Mouse (Mus musculus) olfactory bulb, adult 2 months (tissue): Measurements from ENCODE around the gene Pacs2. TPM values are rescaled to one million over a fixed set of nuclear protein-coding genes. Genes with fewer than 3 reads are reported as not detected.
A peak's percentile ranks its signal among the peaks of the same experiment; 100 is the strongest.

ENCODE experiments used
- H3K27ac ChIP-seq: fragments of 200-500 bp; 2 replicates; pipeline ENCODE4 v1.5.1; 2012; ENCODE audit warnings: low read depth, low read length; ENCODE audit not compliant: insufficient read depth
- H3K4me1 ChIP-seq: fragments of 200-500 bp; 2 replicates; pipeline ENCODE4 v1.6.1; 2012; ENCODE audit warnings: low read length; ENCODE audit not compliant: control insufficient read depth, insufficient read depth
- H3K4me3 ChIP-seq: fragments of 200-500 bp; 2 replicates; pipeline ENCODE4 v1.5.1; 2012; ENCODE audit warnings: mild to moderate bottlenecking, low read depth, low read length, moderate library complexity; ENCODE audit not compliant: insufficient read depth
- CTCF ChIP-seq: fragments of 200-500 bp; IDR thresholded peaks from 2 replicates; pipeline ENCODE4 v1.5.1; 2012; ENCODE audit warnings: low read depth, mild to moderate bottlenecking, low read length, moderate library complexity; ENCODE audit not compliant: insufficient read depth
- POLR2A ChIP-seq: fragments of 200-500 bp; IDR thresholded peaks from 2 replicates; pipeline ENCODE4 v1.6.1; 2012; ENCODE audit warnings: mild to moderate bottlenecking, low read depth, low read length, moderate library complexity; ENCODE audit not compliant: insufficient read depth
- WGBS: fragments of 180-500 bp; shearing (Covaris S2); methylation state at CpG from one replicate; pipeline ENCODE4 v1.1.7; 2018; 5-methylcytosine and 5-hydroxymethylcytosine counted together
- polyA plus RNA-seq: library from polyadenylated mRNA; stranded (reverse); fragments of >200 nt; gene quantifications from 2 replicates; pipeline ENCODE4 v1.2.4, GENCODE M21; 2012; ENCODE audit warnings: low replicate concordance; ENCODE audit not compliant: missing spikeins, insufficient read depth, insufficient read length

Gene Pacs2
- polyA plus RNA-seq, 1 experiment, result not detected

DNA sequence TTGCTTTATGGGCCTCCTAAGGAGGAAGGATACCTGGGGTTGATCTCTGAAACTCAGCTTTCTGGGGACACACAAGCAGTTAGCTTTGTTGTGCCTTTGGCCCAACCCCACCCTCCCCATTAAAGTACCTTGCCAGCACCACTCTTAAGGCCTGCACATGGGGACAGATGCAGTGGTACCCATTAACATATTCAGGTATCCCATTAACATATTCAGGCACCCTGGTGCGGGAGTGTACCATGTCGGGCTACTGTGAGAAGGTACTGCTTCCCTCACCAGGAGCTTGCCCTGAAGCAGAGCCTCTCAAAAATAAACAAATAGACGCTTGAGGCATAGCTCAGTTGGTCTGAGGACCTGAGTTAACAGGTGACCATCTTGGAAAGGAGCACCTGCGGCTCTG lies 73.7 kb downstream of the Pacs2 start:
- no peak overlapping the region for H3K4me3 ChIP-seq
- no peaks in the 10 kb centered on the region for H3K4me1 ChIP-seq
- WGBS, result 68% methylated on average over 4 of the region's 4 CpGs
- TF ChIP-seq POLR2A (no peak), CTCF (no peak)
- no peak overlapping the region for H3K27ac ChIP-seq

DNA sequence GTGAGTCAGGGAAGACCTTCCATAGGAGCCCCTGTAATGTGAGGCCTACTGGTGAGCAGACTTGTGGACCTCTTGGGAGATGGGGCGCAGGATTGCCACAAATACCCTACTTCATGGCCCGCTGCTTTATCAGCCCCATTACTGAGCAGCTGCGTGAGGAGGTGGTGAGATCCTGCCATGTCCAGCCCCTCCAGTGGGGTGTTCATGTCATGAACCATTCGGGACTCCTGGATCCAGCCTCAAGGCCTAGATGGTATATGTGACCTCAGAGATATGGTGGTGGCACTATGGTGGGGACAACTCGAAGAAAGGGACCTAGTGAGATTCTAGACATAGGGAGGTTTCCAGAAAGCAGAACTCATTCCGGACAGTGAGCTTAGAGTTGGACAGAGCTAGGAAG lies 74.8 kb downstream of the Pacs2 start:
- WGBS, result 94% methylated on average over 6 of the region's 6 CpGs
- Histone ChIP-seq H3K4me3 (no peak overlapping the region), H3K27ac (no peak overlapping the region), H3K4me1 (no peaks in the 10 kb centered on the region)
- TF ChIP-seq POLR2A (no peak), CTCF (no peak)

DNA sequence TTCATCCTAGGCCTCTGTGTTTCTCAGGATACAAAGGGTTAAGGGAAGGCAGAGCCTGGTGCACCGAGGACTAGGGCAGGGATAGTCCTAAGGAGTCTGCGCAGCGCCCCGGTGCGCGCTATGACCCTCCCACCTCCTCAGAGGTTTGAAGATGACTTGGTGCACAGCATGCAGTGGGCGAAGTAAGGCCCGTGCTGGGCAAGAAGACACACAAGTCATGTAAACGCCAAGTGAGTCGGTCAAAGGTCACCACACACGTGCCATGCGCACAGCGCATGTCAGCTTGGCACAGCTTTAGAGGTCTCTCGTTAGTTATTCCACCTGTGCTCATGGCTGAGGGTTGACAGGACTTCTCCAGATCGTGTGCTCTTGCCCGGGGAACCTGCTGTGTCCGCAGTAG lies 75.7 kb downstream of the Pacs2 start:
- TF ChIP-seq POLR2A (no peak), CTCF (no peak)

DNA sequence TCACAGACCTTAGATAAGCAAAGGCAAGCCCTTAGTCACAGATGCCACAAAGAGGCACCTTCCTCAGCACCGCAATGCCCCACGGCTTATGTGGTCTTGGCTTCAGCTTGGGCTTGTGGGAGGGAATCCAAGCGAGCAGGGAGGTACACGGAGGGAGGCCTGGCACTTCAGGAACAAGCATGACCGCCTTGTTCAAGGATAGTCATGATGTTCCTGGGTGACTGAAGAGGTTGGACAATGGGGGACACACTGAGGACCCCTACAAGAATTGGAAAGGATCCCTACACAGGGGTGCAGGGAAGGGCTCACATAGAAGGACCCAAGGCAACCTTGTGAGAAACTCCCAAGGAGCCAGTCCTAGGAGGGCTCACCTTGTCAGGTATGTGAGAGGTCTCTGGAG lies 82.7 kb downstream of the Pacs2 start:
- WGBS, result 70% methylated on average over 5 of the region's 5 CpGs
- no peak overlapping the region for H3K27ac ChIP-seq

More for the DNA sequence above, 75.7 kb downstream of the Pacs2 start:
- no peak overlapping the region for H3K4me3 ChIP-seq
- no peaks in the 10 kb centered on the region for H3K4me1 ChIP-seq
- H3K27ac ChIP-seq, result no peak overlapping the region
- 88% methylated on average over 17 of the region's 17 CpGs for WGBS

DNA sequence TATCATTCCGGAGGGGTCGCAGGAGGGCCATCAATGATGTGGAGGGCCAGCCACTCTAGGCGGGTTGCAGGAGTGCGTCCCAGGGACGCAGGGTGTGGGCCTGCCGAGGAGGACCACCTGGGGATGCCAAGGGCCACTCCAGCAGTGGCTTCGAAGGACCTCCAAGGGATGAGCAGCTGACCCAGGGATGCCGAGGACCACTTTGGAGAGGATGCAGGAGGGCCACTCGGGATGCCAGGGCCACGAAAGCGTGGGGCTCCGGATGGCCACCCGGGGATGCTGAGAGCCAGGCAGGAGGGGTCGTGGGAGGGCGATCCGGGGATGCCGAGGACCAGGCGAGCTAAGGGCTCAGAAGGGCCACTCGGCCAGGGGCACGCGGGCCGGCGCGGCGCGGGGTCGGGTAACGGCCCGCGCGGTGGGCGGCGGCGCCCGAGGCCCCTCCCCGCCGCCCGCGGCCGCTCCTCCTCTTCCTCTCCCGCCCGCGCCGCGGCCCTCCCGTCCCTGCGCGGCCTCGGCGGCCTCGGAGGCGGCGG lies 83.5 kb downstream of the Pacs2 start, which contains the start of gene Mta1:
TSS of gene Mta1 (plus strand) at position 530 of the 533 bp plus-strand sequence.
- Histone ChIP-seq H3K4me3 (peak within 1 kb of the TSS; percentile 84), H3K4me1 (peaks cover 46% of the 10 kb centered on the region), H3K27ac (peak within 1 kb of the TSS; percentile 52)
- TF ChIP-seq CTCF, result no peak
- TF ChIP-seq POLR2A, result peak; percentile 15; the same call in 1 of the 2 replicates
- WGBS, result 3% methylated on average over 38 of the region's 53 CpGs

More for the DNA sequence above, 82.7 kb downstream of the Pacs2 start:
- H3K4me1 ChIP-seq, result peaks cover 40% of the 10 kb centered on the region
- TF ChIP-seq POLR2A, result no peak
- no peak for TF ChIP-seq CTCF
- H3K4me3 ChIP-seq, result no peak overlapping the region

DNA sequence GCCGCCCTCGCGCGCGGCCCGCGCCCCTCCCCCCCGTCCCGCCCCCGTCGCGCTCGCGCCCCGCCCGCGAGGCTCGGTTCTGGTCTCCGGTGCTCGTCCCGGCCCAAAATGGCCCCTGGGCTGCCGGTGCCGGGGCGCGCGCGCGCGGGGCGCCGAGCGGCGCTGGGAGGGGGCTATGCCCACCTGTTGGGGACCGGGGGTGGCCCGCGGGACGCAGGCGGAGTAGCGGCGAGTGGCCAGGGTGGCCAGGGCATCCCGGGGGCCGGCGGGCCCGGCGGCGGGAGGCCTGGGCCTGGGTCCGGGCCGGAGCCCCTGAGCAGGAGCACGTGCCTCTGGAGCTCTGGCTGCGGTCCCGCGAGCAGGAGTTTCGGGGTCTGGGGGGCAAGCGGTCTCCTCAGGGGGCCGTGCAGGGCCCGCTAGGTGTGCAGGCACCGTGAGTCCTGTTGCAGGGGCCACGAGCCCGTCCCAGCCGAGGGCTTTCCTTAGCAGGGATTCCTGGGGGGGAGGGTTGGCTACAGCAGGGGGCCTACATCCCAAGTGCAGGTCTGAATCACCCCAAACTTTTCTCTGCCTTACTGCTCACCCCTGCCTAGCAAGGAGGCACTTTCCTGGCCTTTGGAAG lies 84.3 kb downstream of the Pacs2 start:
- Histone ChIP-seq H3K4me3 (peak overlapping the region; percentile 84), H3K27ac (no peak overlapping the region), H3K4me1 (peaks cover 52% of the 10 kb centered on the region)
- WGBS, result under 1% methylated on average over 30 of the region's 60 CpGs
- no peak for TF ChIP-seq POLR2A

DNA sequence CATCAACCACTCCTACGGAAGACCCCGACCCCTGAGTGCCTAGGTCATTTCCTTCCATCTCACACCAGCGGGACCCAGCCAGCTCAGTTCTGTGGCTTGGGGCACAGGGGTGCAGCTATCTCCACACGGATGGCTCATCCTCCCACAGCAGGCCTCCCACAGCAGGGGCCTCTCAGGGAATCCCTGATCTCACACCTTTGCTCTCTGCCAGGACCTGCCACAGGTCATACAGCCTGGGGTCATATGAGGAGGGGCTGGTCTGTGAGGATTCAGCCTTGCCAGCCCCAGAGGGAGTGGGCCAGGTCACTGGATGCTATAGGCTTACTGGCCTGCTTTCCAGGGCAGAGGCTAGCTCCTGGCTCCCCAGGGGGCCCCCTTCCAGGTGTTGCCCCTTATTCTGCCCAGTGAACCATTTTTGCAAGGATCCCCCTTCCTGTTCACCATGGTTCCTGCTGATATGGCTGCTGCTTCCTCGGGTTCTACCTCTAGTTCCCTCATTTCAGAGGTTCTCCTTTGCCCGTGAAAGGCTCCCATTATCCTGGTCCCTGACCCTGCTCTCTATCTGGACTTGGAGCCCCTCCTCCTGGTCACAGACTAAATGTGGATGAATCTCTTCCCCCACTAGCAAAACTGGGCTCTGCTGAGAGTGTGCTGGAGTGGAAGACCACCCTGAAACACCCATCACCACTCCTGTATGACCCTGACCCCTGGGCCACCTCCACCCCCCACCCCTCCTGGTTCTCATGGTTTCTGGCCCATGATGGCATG lies 85.3 kb downstream of the Pacs2 start:
- peak overlapping the region; percentile 84 for H3K4me3 ChIP-seq
- H3K27ac ChIP-seq, result no peak overlapping the region
- WGBS, result 34% methylated on average over 6 of the region's 6 CpGs
- TF ChIP-seq CTCF (no peak), POLR2A (no peak)
- peaks cover 59% of the 10 kb centered on the region for H3K4me1 ChIP-seq

DNA sequence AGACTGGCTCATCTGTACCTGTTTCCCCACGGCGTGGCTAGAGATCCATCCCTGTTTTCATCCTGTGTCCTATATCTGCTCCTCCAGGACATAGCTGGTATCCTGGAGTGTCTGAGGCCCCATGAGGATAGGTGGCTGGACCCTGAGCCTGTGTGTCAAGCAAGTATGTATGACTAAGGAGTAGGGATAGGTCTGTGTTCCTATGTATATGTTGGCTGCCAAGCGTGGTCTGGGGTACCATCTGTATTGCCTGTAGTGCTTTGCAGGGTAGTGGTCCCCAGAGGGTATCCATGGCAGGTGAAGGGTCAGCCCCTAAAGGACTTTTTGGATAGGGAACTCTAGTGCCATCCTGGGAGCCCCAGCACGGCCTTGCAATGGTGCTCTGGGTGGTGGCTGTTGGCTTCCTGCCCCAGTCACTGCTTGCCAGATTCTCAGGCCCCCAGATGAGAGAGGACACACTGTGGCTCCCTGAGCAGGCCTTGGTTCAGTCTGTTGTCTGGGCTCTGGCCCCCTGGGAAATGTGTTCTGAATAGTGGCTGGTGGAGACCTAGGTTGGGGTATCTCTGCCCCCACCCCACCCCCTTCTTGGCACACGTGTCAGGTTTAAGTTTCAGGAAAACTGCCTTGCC lies 86.3 kb downstream of the Pacs2 start:
- H3K4me3 ChIP-seq, result no peak overlapping the region
- peaks cover 59% of the 10 kb centered on the region for H3K4me1 ChIP-seq
- H3K27ac ChIP-seq, result no peak overlapping the region
- 60% methylated on average over 5 of the region's 5 CpGs for WGBS
- TF ChIP-seq POLR2A, result no peak
- TF ChIP-seq CTCF, result no peak

DNA sequence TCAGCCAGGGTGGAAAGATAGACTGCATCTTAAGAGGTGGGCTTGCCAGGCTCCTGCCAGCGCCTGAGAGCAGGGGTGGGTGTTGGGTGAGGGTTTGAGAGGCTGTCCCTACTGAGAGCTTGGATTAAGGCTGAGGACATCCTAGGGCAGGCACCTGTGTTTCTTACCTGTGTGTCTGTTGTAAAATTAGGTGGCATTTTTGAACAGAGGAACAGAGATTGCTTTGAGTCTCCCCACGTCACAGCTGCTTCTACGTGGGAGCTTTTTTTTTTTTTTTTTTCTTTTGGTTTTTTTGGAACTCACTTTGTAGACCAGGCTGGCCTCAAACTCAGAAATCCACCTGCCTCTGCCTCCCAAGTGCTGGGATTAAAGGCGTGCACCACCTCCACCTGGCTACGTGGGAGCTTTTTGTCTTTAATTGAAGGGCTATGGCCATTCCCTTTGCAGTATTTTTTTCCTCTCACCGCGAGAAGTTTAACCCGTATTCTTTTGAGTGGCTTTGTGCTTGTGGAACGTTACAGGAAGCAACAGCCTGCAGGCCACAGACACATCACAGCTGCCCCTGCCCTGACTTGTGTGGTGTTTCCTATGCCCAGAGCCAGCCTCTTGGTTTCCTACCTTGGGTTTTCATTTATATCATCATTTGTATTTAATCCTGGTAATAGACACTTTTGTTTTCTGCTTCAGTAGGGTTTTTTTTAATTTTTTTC lies 87.1 kb downstream of the Pacs2 start:
- Histone ChIP-seq H3K27ac (no peak overlapping the region), H3K4me1 (peaks cover 59% of the 10 kb centered on the region), H3K4me3 (no peak overlapping the region)
- 63% methylated on average over 9 of the region's 9 CpGs for WGBS
- TF ChIP-seq POLR2A (no peak), CTCF (no peak)
